Mouse (Mus musculus) forebrain, embryonic 14.5 days (tissue): ENCODE measurements around the gene Slc26a9. TPM values are rescaled to one million over a fixed set of nuclear protein-coding genes. Genes with fewer than 3 reads are reported as not detected.

Source experiments
- ATAC-seq: fragments of 200-750 bp; cut with Nextera tagmentation; 2 replicates; pipeline ENCODE4 v1.8.0; 2017; ENCODE audit warnings: mild to moderate bottlenecking, moderate library complexity
- DNase-seq: peaks from one replicate; pipeline ENCODE4 v3.0.0-alpha.2; 2015; ENCODE audit warnings: low spot score
- H3K27ac ChIP-seq: fragments of 300-500 bp; sonication (generic); 2 replicates; pipeline ENCODE4 v1.5.1; 2014; ENCODE audit warnings: low read depth, mild to moderate bottlenecking, control low read depth, low read length, moderate library complexity
- H3K27me3 ChIP-seq: fragments of 300-500 bp; sonication (generic); replicated peaks from 2 replicates; pipeline ENCODE4 v1.6.1; 2014; ENCODE audit warnings: low read length, control low read depth, mixed read lengths; ENCODE audit not compliant: control insufficient read depth, insufficient read depth
- H3K36me3 ChIP-seq: fragments of 300-500 bp; sonication (generic); 2 replicates; pipeline ENCODE4 v1.6.1; 2014; ENCODE audit warnings: low read length, control low read depth; ENCODE audit not compliant: control insufficient read depth, insufficient read depth
- H3K4me1 ChIP-seq: fragments of 300-500 bp; sonication (generic); 2 replicates; pipeline ENCODE4 v1.6.1; 2014; ENCODE audit warnings: antibody characterized with exemption, low read length, control low read depth; ENCODE audit not compliant: control insufficient read depth, insufficient read depth
- H3K4me2 ChIP-seq: fragments of 300-500 bp; sonication (generic); 2 replicates; pipeline ENCODE4 v1.6.1; 2014; ENCODE audit warnings: mild to moderate bottlenecking, control low read depth, low read length
- H3K4me3 ChIP-seq: fragments of 300-500 bp; sonication (generic); 2 replicates; pipeline ENCODE4 v1.5.1; 2014; ENCODE audit warnings: low read depth, low read length, control low read depth
- H3K9ac ChIP-seq: fragments of 300-500 bp; sonication (generic); 2 replicates; pipeline ENCODE4 v1.6.1; 2014; ENCODE audit warnings: mild to moderate bottlenecking, low read length, control low read depth, moderate library complexity
- H3K9me3 ChIP-seq: fragments of 300-500 bp; sonication (generic); replicated peaks from 2 replicates; pipeline ENCODE4 v1.6.1; 2016; ENCODE audit warnings: low read length, control low read depth, mixed read lengths; ENCODE audit not compliant: control insufficient read depth
- WGBS: fragments of 180-500 bp; shearing (Covaris S2); extraction: QIAGEN DNeasy Blood & Tissue Kit; methylation state at CpG from one replicate; pipeline ENCODE4 v1.1.7; 2014; 5-methylcytosine and 5-hydroxymethylcytosine counted together
- polyA plus RNA-seq: library from polyadenylated mRNA; unstranded; fragments of >200 nt; fragmentation: Nextera tagmentation; extraction: Ambion mirVana; gene quantifications from 2 replicates; pipeline ENCODE4 v1.2.1, GENCODE M21; 2014

Slc26a9 gene
- polyA plus RNA-seq, 1 experiment from 2014 or later = 0.04 TPM

GRCm38 (mm10) chr1:131708338-131708737 is 35.5 kb upstream of the Slc26a9 start:
- no peak overlapping the region for H3K4me2 ChIP-seq
- 23% methylated on average over 4 of the region's 4 CpGs for WGBS
- no peaks in the 10 kb centered on the region for H3K36me3 ChIP-seq
- H3K27ac ChIP-seq = no peak overlapping the region
- peak; percentile 48 for DNase-seq
- H3K4me3 ChIP-seq = no peak overlapping the region
- no peaks in the 10 kb centered on the region for H3K27me3 ChIP-seq
- H3K9me3 ChIP-seq = no peaks in the 10 kb centered on the region
- no peaks in the 10 kb centered on the region for H3K4me1 ChIP-seq
- ATAC-seq = no peak
- H3K9ac ChIP-seq = no peak overlapping the region

GRCm38 (mm10) chr1:131711518-131711917 is 32.3 kb upstream of the Slc26a9 start:
- WGBS = 81% methylated on average over 10 of the region's 10 CpGs
- H3K9me3 ChIP-seq = no peaks in the 10 kb centered on the region
- H3K36me3 ChIP-seq = no peaks in the 10 kb centered on the region
- H3K4me3 ChIP-seq = no peak overlapping the region
- no peak overlapping the region for H3K27ac ChIP-seq
- H3K4me1 ChIP-seq = no peaks in the 10 kb centered on the region
- H3K9ac ChIP-seq = peak overlapping the region; percentile 25; the same call in 1 of the 2 replicates
- no peak for DNase-seq
- no peak for ATAC-seq
- H3K4me2 ChIP-seq = no peak overlapping the region
- no peaks in the 10 kb centered on the region for H3K27me3 ChIP-seq

GRCm38 (mm10) chr1:131712386-131712785 is 31.4 kb upstream of the Slc26a9 start:
- Histone ChIP-seq H3K27me3 (no peaks in the 10 kb centered on the region), H3K9me3 (no peaks in the 10 kb centered on the region), H3K36me3 (no peaks in the 10 kb centered on the region), H3K27ac (no peak overlapping the region), H3K4me2 (no peak overlapping the region), H3K4me1 (no peaks in the 10 kb centered on the region), H3K4me3 (no peak overlapping the region), H3K9ac (no peak overlapping the region)
- ATAC-seq (peak; percentile 77), DNase-seq (peak; percentile 95)
- 36% methylated on average over 2 of the region's 2 CpGs for WGBS

- Histone ChIP-seq H3K4me3 (no peak overlapping the region), H3K4me1 (no peaks in the 10 kb centered on the region), H3K27me3 (no peaks in the 10 kb centered on the region), H3K9me3 (no peaks in the 10 kb centered on the region), H3K9ac (no peak overlapping the region), H3K27ac (no peak overlapping the region), H3K4me2 (no peak overlapping the region), H3K36me3 (no peaks in the 10 kb centered on the region)
- DNase-seq (no peak), ATAC-seq (no peak)
- WGBS = 64% methylated on average over 20 of the region's 20 CpGs
These were observed 29.2 kb upstream of the Slc26a9 start for GRCm38 (mm10) chr1:131714388-131715337.

DNA sequence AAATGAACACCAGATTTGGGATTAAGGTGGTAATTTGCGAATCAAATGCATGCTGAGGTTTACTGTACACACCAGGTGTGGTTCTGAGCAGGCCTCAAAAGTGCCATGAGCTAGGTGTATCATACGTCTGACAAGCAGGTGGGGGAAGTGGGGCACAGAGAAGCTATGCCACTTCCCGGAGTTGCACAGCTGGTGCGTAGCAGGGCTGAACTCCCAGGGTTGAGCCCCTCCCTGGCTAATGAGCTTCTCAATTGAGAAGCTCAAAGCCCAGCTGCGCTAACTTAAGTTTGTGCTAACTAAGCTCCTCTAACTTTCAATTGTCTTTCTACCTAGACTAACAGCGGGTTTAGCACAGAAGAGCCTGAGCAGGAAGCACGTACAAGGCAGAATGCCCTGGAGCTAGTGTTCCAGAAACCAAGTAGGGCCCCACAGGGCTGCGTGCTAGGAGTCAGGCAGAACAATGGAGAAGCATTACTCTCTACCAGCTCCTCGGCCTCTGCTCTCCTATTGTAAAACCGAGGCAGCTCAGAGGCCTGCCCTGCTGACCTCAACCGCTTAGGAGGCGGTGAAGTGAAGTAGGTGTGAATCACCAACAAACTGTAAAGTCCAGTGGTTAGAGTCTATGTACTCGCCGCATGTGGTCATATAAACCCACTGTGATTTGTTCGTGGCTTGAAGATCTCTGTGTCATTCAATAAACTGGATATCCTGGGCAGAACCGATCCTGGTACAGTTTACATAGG is 24.7 kb upstream of the Slc26a9 start:
- Histone ChIP-seq H3K27me3 (no peaks in the 10 kb centered on the region), H3K27ac (no peak overlapping the region), H3K36me3 (no peaks in the 10 kb centered on the region), H3K9ac (no peak overlapping the region), H3K4me3 (no peak overlapping the region), H3K4me2 (no peak overlapping the region), H3K9me3 (no peaks in the 10 kb centered on the region), H3K4me1 (no peaks in the 10 kb centered on the region)
- DNase-seq (no peak), ATAC-seq (no peak)
- WGBS = 44% methylated on average over 16 of the region's 16 CpGs

DNA sequence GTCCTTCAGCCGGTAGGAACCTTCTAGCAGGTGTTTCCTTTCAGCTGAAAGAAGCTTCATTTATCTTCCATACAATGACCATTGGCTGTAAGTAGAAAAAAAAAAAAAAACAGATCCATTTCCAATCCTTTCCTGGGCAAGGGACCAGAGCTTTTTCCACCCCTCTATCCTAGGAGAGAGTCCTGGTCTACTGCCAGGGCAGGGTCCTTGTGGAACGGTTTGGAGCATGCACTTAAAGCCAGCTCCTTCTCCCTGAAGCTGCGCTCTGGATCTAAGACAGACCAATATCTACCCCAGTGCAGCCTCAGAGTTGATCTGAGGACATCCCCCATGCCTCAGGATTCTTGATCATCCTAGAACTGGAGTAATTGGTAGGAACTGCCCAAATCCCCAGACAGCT is 21.8 kb upstream of the Slc26a9 start:
- no peak overlapping the region for H3K4me3 ChIP-seq
- no peaks in the 10 kb centered on the region for H3K9me3 ChIP-seq
- no peaks in the 10 kb centered on the region for H3K36me3 ChIP-seq
- no peak overlapping the region for H3K9ac ChIP-seq
- H3K27ac ChIP-seq = no peak overlapping the region
- DNase-seq (no peak), ATAC-seq (no peak)
- no peaks in the 10 kb centered on the region for H3K27me3 ChIP-seq
- 88% methylated on average over 3 of the region's 3 CpGs for WGBS
- H3K4me2 ChIP-seq = no peak overlapping the region
- H3K4me1 ChIP-seq = no peaks in the 10 kb centered on the region

DNA sequence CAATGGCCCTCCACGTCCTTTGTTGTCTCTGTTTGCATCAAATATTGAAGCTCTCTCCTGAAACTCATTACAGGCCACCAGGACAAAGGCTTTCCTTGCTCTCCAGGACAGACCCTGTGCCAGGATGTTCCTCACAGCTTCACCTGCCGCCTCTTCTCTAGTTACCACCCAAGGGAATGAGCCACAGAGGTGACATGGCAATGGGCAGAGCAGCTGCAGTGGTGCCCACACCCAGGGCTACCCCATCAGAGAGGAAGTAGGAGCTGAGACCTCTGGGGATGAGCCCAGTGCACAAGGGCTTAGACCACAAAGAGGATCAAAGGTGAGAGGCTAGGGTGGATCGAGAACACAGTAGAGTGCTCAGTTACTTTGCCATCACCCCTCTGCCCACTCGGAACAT is 20.3 kb upstream of the Slc26a9 start:
- WGBS = 48% methylated on average over 4 of the region's 4 CpGs
- Histone ChIP-seq H3K9ac (no peak overlapping the region), H3K27me3 (no peaks in the 10 kb centered on the region), H3K27ac (no peak overlapping the region), H3K9me3 (no peaks in the 10 kb centered on the region), H3K36me3 (no peaks in the 10 kb centered on the region), H3K4me3 (no peak overlapping the region), H3K4me2 (no peak overlapping the region), H3K4me1 (no peaks in the 10 kb centered on the region)
- no peak for DNase-seq
- ATAC-seq = no peak

- no peak for ATAC-seq
- no peaks in the 10 kb centered on the region for H3K9me3 ChIP-seq
- no peak for DNase-seq
- H3K27me3 ChIP-seq = no peaks in the 10 kb centered on the region
- no peaks in the 10 kb centered on the region for H3K4me1 ChIP-seq
- H3K4me3 ChIP-seq = no peak overlapping the region
- H3K27ac ChIP-seq = no peak overlapping the region
- no peaks in the 10 kb centered on the region for H3K36me3 ChIP-seq
- H3K9ac ChIP-seq = no peak overlapping the region
- WGBS = 79% methylated on average over 6 of the region's 6 CpGs
- H3K4me2 ChIP-seq = no peak overlapping the region
These were observed 17.2 kb upstream of the Slc26a9 start for GRCm38 (mm10) chr1:131726586-131726985.
